Mouse (Mus musculus): ENCODE results near the gene Ugp2.

Gene Ugp2

DNA sequence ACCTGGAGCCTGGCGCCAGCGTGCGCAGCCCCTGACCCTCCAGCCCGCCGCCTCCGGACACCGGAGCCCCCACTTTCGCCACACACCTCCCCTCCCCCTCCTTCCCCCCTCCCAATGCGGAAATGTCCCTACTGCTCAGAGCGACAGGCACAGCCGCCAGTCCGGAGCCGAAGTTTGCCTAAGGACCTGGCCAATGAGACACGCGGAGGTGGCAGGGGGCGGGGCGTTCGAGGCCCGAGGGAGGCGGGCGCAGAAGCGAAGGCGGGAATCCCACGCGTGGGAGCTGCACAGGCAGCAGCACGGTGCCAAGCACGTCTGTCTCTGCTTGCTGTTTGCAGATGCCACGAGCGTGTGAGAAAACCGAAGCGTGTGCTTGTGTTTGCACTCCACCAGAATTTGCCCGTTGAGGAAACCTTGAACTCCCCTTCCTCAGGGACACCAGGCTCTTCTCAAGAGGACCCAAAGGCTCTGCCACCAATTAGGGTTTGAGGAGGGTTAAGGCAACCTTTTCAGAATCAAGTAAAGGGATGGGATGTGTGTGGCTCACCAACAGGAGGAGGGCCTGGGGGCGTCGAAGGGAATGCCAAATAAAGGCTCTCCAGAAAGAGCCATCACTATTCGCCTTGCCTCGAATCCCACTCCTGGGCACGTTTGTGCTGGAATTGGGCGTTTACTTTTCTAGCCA, at the start of gene Ugp2:
Ugp2 (minus strand) TSS at position 80 of the 685 bp plus-strand sequence.
- in situ Hi-C loops (cut with MboI, MseI), result no loop called here

GRCm38 (mm10) chr11:21414911-21415381, 43.9 kb upstream of the Ugp2 start:
- in situ Hi-C loops (cut with MboI, MseI), result no loop called here

DNA sequence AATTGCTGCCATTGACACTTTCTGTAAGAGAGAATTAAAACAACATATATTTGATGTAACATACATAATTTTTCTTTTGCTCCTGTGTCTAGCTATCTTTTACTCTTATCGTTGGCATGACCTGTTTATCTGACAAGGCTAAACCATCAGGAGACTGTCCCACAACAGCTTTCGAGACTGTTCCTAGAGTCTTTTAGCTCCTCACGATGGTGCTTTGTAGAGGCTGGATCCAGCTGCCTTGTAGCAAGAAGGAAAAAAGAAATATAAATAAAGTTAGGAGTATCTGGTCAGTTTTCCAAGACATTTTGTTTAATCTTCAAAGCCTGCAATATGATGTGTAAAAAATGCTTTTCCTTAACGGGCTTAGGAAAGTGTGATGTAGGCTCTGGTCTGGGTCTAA, 35.7 kb upstream of the Ugp2 start:
- in situ Hi-C loops (cut with MboI, MseI), result no loop called here

- in situ Hi-C loops (cut with MboI, MseI), result no loop called here
Observed at GRCm38 (mm10) chr11:21406141-21406540, 35.1 kb upstream of the Ugp2 start.

DNA sequence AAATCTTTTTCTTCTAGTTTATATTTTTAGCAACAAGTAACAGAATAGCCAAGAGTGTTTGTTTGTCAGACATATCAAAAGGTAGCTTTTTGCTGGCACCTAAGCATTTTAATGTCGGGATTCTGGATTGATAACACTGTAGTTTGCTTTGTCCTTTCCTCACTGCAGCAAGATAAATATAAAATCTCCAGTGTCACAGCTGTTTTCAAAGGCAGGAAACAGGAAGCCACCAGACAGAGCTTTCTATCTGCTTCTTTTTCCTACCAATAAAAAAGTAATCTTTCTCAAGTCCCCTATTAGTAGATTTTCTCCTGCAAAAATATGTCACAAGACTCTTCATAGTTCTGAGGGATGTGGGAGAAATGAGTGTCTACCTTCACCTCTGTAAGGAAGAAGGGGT, 32.9 kb upstream of the Ugp2 start:
- in situ Hi-C loops (cut with MboI, MseI), result no loop called here

DNA sequence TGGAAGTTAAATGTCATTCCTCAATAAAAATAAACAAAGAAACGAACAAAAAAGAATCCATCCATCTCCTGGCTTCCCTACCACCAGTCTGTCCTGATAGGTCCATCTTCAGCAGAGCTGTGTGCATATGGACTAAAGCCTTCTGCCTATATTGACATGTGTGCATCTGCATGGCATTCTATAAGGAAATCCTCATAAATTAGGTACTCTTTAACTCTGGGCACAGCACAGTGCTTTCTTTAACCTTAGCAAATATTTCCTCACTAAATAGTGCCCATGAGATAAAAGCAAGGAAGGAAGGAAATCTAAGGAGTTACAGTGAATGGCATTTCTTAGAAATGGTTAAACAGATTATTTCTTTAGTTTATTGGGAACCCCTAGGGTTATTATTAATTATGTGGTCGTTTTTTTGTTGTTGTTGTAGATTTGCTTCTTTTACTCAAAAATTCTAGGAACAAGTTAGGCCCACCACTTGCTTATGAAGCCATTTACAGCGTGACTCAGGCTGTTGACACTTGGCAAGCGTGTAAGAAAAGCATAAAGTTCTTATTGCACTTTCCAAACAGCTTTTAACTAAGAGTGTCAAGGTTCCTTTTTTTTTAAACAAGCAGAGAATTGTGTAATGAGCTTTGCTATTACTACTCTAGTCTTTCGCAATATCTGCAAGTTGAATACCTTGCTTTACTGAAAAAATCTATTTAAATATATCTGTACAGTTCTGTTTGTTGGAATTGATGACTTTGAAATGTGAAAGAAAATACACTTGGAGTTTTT, 31.7 kb upstream of the Ugp2 start:
- in situ Hi-C loops (cut with MboI, MseI), result no loop called here

GRCm38 (mm10) chr11:21401248-21401647, 30.2 kb upstream of the Ugp2 start:
- in situ Hi-C loops (cut with MboI, MseI), result no loop called here

DNA sequence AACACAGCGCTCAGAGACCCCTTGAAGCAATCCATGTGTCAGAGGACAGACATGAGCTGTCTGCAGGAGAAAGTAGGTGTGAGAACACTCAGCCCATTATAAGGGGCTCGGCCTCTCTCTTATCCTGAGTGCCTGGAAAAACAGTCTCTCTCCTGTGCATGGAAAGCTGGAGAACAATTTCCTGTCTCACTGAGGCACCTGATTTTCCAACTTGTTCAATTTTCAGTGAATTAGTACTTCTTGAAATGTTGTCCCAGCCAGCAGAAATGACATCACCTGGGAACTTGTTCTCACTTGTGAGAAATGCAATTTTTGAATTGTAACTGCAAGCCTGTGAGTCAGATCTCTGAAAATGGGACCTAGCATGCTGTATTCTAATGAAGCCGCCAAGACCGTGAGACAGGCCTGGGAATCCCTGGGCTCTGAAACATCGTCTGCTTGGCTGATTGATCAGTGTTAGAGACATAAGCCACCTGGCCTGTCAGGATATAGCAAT, 28.2 kb upstream of the Ugp2 start:
- in situ Hi-C loops (cut with MboI, MseI), result no loop called here

DNA sequence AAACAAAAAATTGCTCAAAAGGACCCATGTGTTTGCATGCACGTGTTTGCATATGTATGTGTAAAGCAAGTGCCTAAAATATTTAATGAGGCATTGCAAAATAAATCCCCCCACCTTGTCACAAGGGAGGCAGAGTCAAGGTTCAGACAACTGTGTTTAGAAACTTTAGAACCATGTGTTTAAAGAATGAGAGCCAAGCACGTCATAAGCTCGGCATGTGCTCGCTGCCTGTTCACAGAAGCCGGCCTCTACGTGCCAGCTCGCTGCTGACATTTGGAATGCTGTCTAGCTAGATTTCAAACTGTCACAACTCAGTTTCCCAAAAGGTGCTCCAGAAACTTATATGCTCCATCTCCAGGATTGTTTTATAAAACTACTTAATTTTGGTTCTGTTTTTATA, 27.5 kb upstream of the Ugp2 start:
- in situ Hi-C loops (cut with MboI, MseI), result no loop called here

- in situ Hi-C loops (cut with MboI, MseI), result no loop called here
Observed at GRCm38 (mm10) chr11:21386790-21387189, 15.8 kb upstream of the Ugp2 start.

- in situ Hi-C loops (cut with MboI, MseI), result no loop called here
Observed at GRCm38 (mm10) chr11:21374096-21374495, 3.1 kb upstream of the Ugp2 start.

DNA sequence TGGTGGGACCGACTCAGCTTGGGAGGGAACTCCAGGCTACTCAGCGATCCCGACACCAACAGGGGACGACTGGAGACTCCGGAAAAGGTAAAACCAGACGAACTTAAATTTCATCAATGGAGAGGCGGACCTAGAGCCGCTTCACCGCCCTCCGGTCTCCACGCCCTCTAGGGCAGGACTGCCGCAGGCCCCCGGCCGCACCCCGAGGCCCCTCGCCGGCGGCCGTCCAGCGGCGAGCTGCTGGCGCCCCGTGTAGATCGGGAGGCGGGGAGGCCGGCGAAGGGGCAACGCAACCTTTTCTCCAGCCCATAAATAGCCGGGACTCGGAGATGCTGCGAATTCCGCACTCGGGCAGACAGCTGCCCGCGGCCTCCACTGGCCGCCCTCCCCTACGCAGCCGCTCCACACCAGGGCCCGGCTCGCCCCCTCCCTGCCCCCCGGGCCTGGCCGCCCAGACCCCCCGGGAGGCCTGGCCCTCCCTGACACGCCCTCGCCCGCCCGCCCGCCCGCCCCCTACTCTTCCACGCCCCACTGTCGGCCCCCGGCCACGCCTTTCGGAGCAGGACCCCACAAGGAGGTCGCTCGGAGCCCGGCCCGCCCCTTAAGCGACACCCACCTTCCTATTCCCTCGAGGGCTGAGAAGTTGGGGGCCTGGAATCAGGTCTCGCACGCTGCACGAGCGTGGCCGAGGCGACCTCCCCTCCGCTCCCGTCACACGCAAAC, 441 bp downstream of the Ugp2 start:
- in situ Hi-C loops (cut with MboI, MseI), result no loop called here

DNA sequence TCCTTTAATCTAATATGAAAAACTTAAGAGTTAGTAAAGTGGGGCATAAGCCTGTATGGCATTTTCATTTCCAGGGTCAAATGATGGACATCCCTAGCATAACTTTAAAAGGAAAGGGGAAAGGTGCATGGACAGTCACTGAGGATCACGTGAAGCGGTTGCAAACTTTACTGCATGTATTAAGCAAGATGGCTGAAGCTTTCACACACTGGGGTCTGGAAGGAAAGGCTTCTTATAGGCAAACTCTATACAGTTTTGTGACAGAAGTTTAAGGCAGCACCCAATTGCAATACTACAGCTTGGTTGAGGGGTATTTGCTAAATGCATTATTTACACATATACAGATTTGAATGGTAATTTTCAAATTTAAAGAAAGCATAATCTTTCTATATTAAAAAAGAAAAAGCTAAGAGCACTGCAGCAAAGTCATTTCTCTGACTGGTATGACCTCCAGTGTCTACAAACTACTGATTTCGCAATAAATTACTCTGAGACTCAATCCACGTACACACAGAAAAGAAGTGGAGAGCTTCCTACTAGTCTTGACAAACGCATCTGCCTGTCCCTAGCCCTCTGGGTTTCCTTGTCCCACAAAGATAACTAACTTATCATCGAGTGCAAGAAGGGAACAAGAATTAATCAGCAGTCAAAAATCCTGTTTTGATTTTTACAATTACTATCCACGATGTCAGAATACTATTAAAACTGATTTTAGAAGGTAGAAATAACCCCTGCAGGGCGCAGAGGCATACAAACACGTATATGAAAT, 1.6 kb downstream of the Ugp2 start:
- in situ Hi-C loops (cut with MboI, MseI), result no loop called here

GRCm38 (mm10) chr11:21368466-21368865, 2.5 kb downstream of the Ugp2 start:
- in situ Hi-C loops (cut with MboI, MseI), result no loop called here

GRCm38 (mm10) chr11:21363144-21363940, 7.7 kb downstream of the Ugp2 start:
- in situ Hi-C loops (cut with MboI, MseI), result no loop called here

DNA sequence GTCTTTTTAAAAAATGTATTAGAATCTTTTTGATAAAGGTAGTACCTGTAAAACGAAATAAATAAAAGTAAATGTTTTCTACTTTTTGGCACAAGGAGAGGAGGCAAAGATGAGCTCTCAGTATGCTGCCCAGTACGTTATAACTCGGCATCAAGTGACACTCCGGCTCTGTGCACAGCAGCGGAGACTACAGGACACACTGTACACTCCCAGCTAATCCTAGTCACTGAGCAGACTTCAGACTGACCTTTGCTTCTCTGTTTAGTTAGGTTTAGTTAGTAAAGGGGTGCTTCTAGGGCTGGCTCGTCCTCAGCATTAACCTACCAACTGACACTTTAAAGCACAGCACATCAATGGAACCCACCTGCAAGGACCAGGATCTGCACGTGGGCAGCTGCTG, 19.7 kb downstream of the Ugp2 start:
- in situ Hi-C loops (cut with MboI, MseI), result no loop called here

- in situ Hi-C loops (cut with MboI, MseI), result no loop called here
Observed at GRCm38 (mm10) chr11:21348890-21349289, 22.1 kb downstream of the Ugp2 start.

DNA sequence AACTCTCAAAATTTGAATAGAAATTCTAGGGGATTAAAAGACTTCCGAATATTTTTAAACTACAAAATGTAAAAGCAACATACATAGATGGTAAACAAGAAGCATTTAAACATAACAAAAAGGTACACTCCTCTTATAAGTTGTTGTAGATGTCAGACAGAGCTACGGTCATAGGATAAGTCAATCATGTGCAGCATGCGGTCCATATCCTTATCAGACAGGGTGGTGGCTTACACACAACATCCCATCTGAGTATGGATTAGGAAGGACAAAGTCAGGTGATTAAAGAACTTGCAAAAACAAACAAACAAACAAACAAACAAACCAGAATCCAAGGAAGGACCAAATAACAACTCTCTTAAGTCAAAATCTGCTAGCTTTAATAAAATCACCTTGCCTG, 25.0 kb downstream of the Ugp2 start:
- in situ Hi-C loops (cut with MboI, MseI), result no loop called here

- in situ Hi-C loops (cut with MboI, MseI), result no loop called here
Observed at GRCm38 (mm10) chr11:21343490-21343889, 27.5 kb downstream of the Ugp2 start.

DNA sequence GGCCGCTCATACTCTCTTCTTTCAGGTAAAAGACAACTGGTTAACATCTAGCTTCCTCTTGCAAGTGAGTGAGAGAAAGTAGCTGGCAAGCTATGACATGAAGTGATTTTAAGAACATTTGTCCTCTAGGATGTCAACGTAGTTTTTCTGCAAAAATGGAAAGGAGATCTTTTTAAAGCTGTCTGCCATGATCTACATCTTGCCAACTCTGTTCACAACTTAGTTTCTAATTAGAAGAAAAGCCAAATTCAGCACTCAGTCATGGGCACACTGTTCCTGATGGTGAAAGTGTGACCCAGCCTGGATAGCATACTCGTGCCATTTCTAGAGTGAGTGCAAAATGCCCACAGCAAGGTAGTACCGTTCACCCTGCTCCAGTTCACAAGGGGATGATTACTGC, 31.9 kb downstream of the Ugp2 start:
- in situ Hi-C loops (cut with MboI, MseI), result no loop called here

DNA sequence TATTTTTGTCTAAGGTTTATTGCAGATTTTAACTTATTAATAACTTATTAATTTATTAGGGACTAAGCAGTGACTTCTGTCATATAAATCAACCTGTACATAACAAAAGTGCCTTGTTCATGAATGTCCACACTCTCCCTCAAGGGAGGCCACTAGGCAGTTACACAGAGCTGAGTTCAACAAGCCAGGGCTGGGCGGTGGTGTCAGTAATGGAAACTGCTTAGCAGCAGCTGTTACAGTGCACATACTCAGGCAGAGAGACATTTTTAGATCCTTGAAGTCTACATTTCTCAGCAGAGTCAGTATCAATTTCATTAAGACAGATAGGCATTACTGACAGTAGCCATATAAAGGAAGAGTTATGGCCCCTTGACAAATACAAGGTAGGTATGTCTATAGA, 33.1 kb downstream of the Ugp2 start:
- in situ Hi-C loops (cut with MboI, MseI), result no loop called here
